Mouse (Mus musculus): ENCODE measurements around the gene Ankrd35. TPM values are rescaled to one million over a fixed set of nuclear protein-coding genes. Genes with fewer than 3 reads are reported as not detected.

Gene Ankrd35
- total RNA-seq (2023), result under 1 TPM in 1 of 2 experiments, not detected in 1; 0.15 TPM

GRCm38 (mm10) chr3:96669727-96670468 is at the start of gene Ankrd35:
TSS of gene Ankrd35 (plus strand) at chr3:96670131.

GRCm38 (mm10) chr3:96629729-96630600 is 40.0 kb upstream of the Ankrd35 start, which contains the start of gene Rbm8a:
TSS of gene Rbm8a (plus strand) at chr3:96629933.

DNA sequence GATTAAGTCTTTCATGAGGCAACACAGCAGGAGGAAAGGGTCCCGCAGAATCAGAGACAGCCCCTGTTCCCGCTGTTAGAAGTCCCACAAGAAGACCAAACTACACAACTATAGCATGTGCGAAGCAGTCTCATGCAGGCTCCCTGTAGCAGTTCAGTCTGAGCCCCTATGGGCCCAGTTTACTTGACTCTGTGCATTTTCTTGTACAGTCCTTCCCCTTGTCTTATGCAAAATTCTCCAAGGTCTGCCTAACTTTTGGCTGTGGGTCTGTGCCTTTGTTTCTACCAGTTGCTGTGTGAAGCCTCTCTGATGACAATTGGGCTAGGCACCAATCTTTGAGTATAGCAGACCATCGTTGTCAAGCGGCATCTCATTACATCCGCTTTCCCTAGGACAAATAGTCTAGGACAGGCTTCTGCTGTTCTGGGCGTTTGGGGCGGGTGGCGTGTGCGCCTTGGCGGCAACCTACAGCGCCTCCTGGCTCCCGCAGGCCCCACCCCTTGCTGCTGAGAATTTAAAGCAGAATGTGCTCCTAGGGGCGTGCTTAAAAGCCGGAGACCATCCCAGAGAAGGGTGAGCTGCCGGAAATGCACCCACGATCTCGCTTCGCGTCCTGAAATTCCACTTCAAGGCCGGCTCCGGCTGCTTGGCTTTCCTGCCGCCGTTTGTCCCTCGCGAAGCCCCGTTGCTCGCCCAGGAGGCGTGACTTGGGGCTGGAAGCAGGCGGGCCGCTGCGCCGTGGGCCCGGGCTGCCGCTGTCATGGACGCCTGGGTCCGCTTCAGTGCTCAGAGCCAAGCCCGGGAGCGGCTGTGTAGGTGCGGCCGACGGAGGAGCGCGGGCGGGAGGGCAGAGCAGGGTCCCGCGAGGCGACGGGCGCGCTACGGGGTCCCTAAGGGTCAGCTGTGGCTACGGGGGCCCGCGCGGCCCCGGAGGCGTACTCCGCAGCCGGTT is 34.7 kb upstream of the Ankrd35 start, which contains the start of the genes Pex11b and Gm42957:
Gene Pex11b (plus strand): TSS at position 449 of the 952 bp plus-strand sequence.
Gene Gm42957 (plus strand): TSS at position 547 of the 952 bp plus-strand sequence.

GRCm38 (mm10) chr3:96645018-96645649 is 24.8 kb upstream of the Ankrd35 start, which contains the start of gene Itga10:
TSS of gene Itga10 (plus strand) at chr3:96645584.

GRCm38 (mm10) chr3:96696198-96696765 is 26.4 kb downstream of the Ankrd35 start, which contains the start of gene Pias3:
TSS of gene Pias3 (plus strand) at chr3:96696384.

GRCm38 (mm10) chr3:96707903-96708683 is 38.2 kb downstream of the Ankrd35 start, which contains the start of gene Nudt17:
TSS of gene Nudt17 (minus strand) at chr3:96708562.

DNA sequence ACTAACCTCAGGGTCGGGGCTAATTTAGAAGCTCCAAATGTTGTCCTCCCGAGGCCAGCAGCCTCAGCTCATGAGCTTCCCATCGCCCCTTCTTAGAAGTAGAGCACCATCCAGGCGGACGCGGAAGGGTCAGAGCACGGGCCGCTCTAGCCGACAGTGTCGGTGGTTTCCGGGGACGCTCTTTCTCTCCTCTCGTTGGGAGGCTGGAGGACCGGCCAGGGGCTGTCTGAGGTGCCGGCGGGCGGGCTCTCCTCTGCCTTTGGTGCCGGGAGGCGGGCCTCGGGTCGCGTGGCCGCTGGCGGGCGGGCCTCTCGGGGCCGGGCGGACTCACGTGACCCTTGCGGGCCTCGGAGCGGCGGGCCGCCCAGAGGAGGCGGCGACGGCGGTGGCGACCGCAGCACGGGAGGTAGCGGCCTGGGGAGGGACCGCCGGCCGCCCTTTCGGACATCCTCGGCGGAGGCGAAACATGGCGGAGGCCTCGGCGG is 57.5 kb downstream of the Ankrd35 start, which contains the start of the genes Polr3c and Rnf115:
Gene Polr3c (minus strand): TSS at position 286 of the 485 bp plus-strand sequence.
Gene Rnf115 (plus strand): TSS at position 322 of the 485 bp plus-strand sequence.

Other genes starting within 250 kb of the Ankrd35 start
- not detected for gene BC107364, start 217.8 kb upstream of the Ankrd35 start, total RNA-seq (2023)
- gene Hfe2, start 145.0 kb upstream of the Ankrd35 start, total RNA-seq (2023), result not detected
- 100 to 1,000 TPM; 532 to 583 TPM for gene Txnip, start 112.2 kb upstream of the Ankrd35 start, total RNA-seq (2023)
- not detected for gene Gm16253, start 93.1 kb upstream of the Ankrd35 start, total RNA-seq (2023)
- gene Polr3gl, start 76.0 kb upstream of the Ankrd35 start, total RNA-seq (2023), result 10 to 100 TPM; 28.1 to 36.3 TPM
- not detected for gene Ankrd34a, start 73.5 kb upstream of the Ankrd35 start, total RNA-seq (2023)
- gene Lix1l, start 69.0 kb upstream of the Ankrd35 start, total RNA-seq (2023), result under 1 TPM in 1 of 2 experiments, not detected in 1; 0.50 TPM
- 10 to 100 TPM; 84.7 to 87.2 TPM for gene Rbm8a, start 40.2 kb upstream of the Ankrd35 start, total RNA-seq (2023)
- gene Pex11b, start 34.8 kb upstream of the Ankrd35 start, total RNA-seq (2023), result 10 to 100 TPM; 20.8 to 23.0 TPM
- gene Gm42957, start 34.7 kb upstream of the Ankrd35 start, total RNA-seq (2023), result under 1 TPM; 0.29 to 0.39 TPM
- gene Itga10, start 24.5 kb upstream of the Ankrd35 start, total RNA-seq (2023), result 1 to 10 TPM; 2.1 to 2.9 TPM
- 10 to 100 TPM; 21.5 to 23.0 TPM for gene Pias3, start 26.3 kb downstream of the Ankrd35 start, total RNA-seq (2023)
- gene Nudt17, start 38.4 kb downstream of the Ankrd35 start, total RNA-seq (2023), result 1 to 10 TPM; 2.7 to 4.4 TPM
- 10 to 100 TPM; 65.6 TPM for gene Polr3c, start 57.5 kb downstream of the Ankrd35 start, total RNA-seq (2023)
- 10 to 100 TPM; 49.3 to 52.8 TPM for gene Rnf115, start 57.5 kb downstream of the Ankrd35 start, total RNA-seq (2023)
- 1 to 10 TPM in 1 of 2 experiments, not detected in 1; 1.3 TPM for gene Pdzk1, start 159.2 kb downstream of the Ankrd35 start, total RNA-seq (2023)
- gene Cd160, start 159.2 kb downstream of the Ankrd35 start, total RNA-seq (2023), result 10 to 100 TPM; 20.5 to 27.5 TPM
- under 1 TPM in 1 of 2 experiments, not detected in 1; 0.17 TPM for gene Gja5, start 234.6 kb downstream of the Ankrd35 start, total RNA-seq (2023)
- gene Gpr89, start 235.2 kb downstream of the Ankrd35 start, total RNA-seq (2023), result 10 to 100 TPM; 26.1 to 27.8 TPM

Data from T-cell, adult 66 days (primary cell).